In genomic region chr5:135008671-135009589, GRCm38 (mm10) we compare ENCODE assay signal across 7 mouse cellular contexts. TPM values are rescaled to one million over a fixed set of nuclear protein-coding genes. Genes with fewer than 3 reads are reported as not detected.
A peak's percentile ranks its signal among the peaks of the same experiment; 100 is the strongest.
DNase-seq lines count a peak whose midpoint lies in the region; ATAC-seq and TF ChIP-seq lines count a peak whose summit lies in the region.

Gene Abhd11, plus strand, starts transcription at chr5:135009152.

- peak; percentile 96 for DNase-seq in adrenal gland, postnatal 10 days
- DNase-seq in embryonic facial prominence, embryonic 10.5 days (ENCODE audit: low spot score), result peak; percentile 98
- DNase-seq in gonadal fat pad, adult 2 months (ENCODE audit: low read depth), result peak; percentile 100
- DNase-seq in left cerebral cortex, postnatal 4 days, result peak; percentile 98

- WGBS in embryonic facial prominence, embryonic 10.5 days, result under 1% methylated on average over 52 of the region's 52 CpGs
- WGBS in intestine, postnatal 0 days, result under 1% methylated on average over 52 of the region's 52 CpGs
- under 1% methylated on average over 52 of the region's 52 CpGs for WGBS in midbrain, embryonic 12.5 days
- WGBS in small intestine, adult 2 months, result under 1% methylated on average over 52 of the region's 52 CpGs

- TF ChIP-seq POLR2A in small intestine, adult 2 months (IDR thresholded peaks at IDR 0.05; ENCODE audit: low read depth, low read length), result peak; percentile 64

- H3K4me1 ChIP-seq in embryonic facial prominence, embryonic 10.5 days, result peaks cover 43% of the 10 kb centered on the region
- peaks cover 4% of the 10 kb centered on the region; the same call in 1 of the 2 replicates for H3K4me1 ChIP-seq in intestine, postnatal 0 days (replicated peaks; ENCODE audit: control insufficient read depth, insufficient read depth, low read length)
- peaks cover 33% of the 10 kb centered on the region for H3K4me1 ChIP-seq in midbrain, embryonic 12.5 days
- peaks cover 20% of the 10 kb centered on the region for H3K4me1 ChIP-seq in small intestine, adult 2 months (ENCODE audit: control insufficient read depth, insufficient read depth, insufficient read length, low read length)

- peak; percentile 53 for TF ChIP-seq CTCF in intestine, postnatal 0 days (IDR thresholded peaks at IDR 0.05; ENCODE audit: low read depth)
- no peak; the same call in 1 of the 2 replicates for TF ChIP-seq CTCF in small intestine, adult 2 months (IDR thresholded peaks at IDR 0.05; ENCODE audit: extremely low read depth, insufficient read length, insufficient replicate concordance, low read depth, low read length)

- H3K9me3 ChIP-seq in embryonic facial prominence, embryonic 10.5 days, result no peaks in the 10 kb centered on the region
- H3K9me3 ChIP-seq in intestine, postnatal 0 days (ENCODE audit: control insufficient read depth), result no peaks in the 10 kb centered on the region
- H3K9me3 ChIP-seq in midbrain, embryonic 12.5 days, result no peaks in the 10 kb centered on the region

- H3K36me3 ChIP-seq in embryonic facial prominence, embryonic 10.5 days (replicated peaks), result no peaks in the 10 kb centered on the region
- no peaks in the 10 kb centered on the region; the same call in 1 of the 2 replicates for H3K36me3 ChIP-seq in intestine, postnatal 0 days (ENCODE audit: control insufficient read depth, insufficient read depth)
- no peaks in the 10 kb centered on the region for H3K36me3 ChIP-seq in midbrain, embryonic 12.5 days
- peaks cover 7% of the 10 kb centered on the region for H3K36me3 ChIP-seq in small intestine, adult 2 months (ENCODE audit: control insufficient read depth, insufficient read depth, low read length)

- peak within 1 kb of the TSS; percentile 75 for H3K4me3 ChIP-seq in embryonic facial prominence, embryonic 10.5 days
- H3K4me3 ChIP-seq in intestine, postnatal 0 days (ENCODE audit: low read depth, low read length), result peak within 1 kb of the TSS; percentile 54
- H3K4me3 ChIP-seq in midbrain, embryonic 12.5 days, result peak within 1 kb of the TSS; percentile 54
- peak within 1 kb of the TSS; percentile 69 for H3K4me3 ChIP-seq in small intestine, adult 2 months (ENCODE audit: low read depth, low read length)

- intact Hi-C loops in left cerebral cortex, postnatal 4 days (cut with DNase I), result no loop called here

- H3K27me3 ChIP-seq in embryonic facial prominence, embryonic 10.5 days (replicated peaks; ENCODE audit: low read depth, poor library complexity, severe bottlenecking), result peaks cover 14% of the 10 kb centered on the region
- no peaks in the 10 kb centered on the region for H3K27me3 ChIP-seq in intestine, postnatal 0 days (replicated peaks; ENCODE audit: control insufficient read depth, insufficient read depth, low read length)
- peaks cover 20% of the 10 kb centered on the region for H3K27me3 ChIP-seq in midbrain, embryonic 12.5 days
- no peaks in the 10 kb centered on the region for H3K27me3 ChIP-seq in small intestine, adult 2 months (ENCODE audit: control insufficient read depth, insufficient read depth, low read length)

- H3K4me2 ChIP-seq in intestine, postnatal 0 days (replicated peaks; ENCODE audit: low read depth), result peak within 1 kb of the TSS; percentile 76
- H3K4me2 ChIP-seq in midbrain, embryonic 12.5 days (replicated peaks), result peak within 1 kb of the TSS; percentile 74

- H3K27ac ChIP-seq in embryonic facial prominence, embryonic 10.5 days (replicated peaks), result peak within 1 kb of the TSS; percentile 91
- peak within 1 kb of the TSS; percentile 97 for H3K27ac ChIP-seq in intestine, postnatal 0 days (ENCODE audit: low read depth, low read length)
- H3K27ac ChIP-seq in midbrain, embryonic 12.5 days (replicated peaks), result peak within 1 kb of the TSS; percentile 95
- peak within 1 kb of the TSS; percentile 100 for H3K27ac ChIP-seq in small intestine, adult 2 months (ENCODE audit: insufficient read depth, low read depth, low read length)

- peak; percentile 87 for ATAC-seq in intestine, postnatal 0 days
- peak; percentile 87 for ATAC-seq in midbrain, embryonic 12.5 days (ENCODE audit: low FRiP score, low read depth)

- H3K9ac ChIP-seq in intestine, postnatal 0 days (ENCODE audit: low read depth, low read length), result peak within 1 kb of the TSS; percentile 66
- peak within 1 kb of the TSS; percentile 66 for H3K9ac ChIP-seq in midbrain, embryonic 12.5 days (replicated peaks)

RNA-seq across cellular contexts. Expression of gene Abhd11, which starts in this region (rescaled TPM):
- total RNA-seq in adrenal gland, postnatal 10 days (2021), result 10 to 100 TPM; 67.3 to 77.9 TPM
- polyA plus RNA-seq in embryonic facial prominence, embryonic 10.5 days (2016; fragmentation: Nextera tagmentation; extraction: Ambion mirVana), result 39.6 and 41.7 TPM in 2 replicates
- 123 and 152 TPM in 2 replicates for polyA plus RNA-seq in gonadal fat pad, adult 2 months (2012; rRNA removed)
- polyA plus RNA-seq in intestine, postnatal 0 days (2015; fragmentation: Nextera tagmentation; extraction: Ambion mirVana), result 60.1 and 61.9 TPM in 2 replicates
- total RNA-seq in left cerebral cortex, postnatal 4 days (2021), result 10 to 100 TPM; 56.6 to 60.8 TPM
- polyA plus RNA-seq in midbrain, embryonic 12.5 days (2016; fragmentation: Nextera tagmentation; extraction: Ambion mirVana), result 39.1 and 41.4 TPM in 2 replicates
- polyA plus RNA-seq in small intestine, adult 2 months (2012; rRNA removed), result 48.1 and 90.7 TPM in 2 replicates

Comparison
In these comparisons a context has a peak if more than half of its experiments do, and no peak if none do; other contexts are left out.
1. Peak in every context shown above with its lines: DNase-seq, ATAC-seq, H3K4me3 ChIP-seq and H3K27ac ChIP-seq.